Mouse (Mus musculus) gastrocnemius, postnatal 14 days (tissue): Measurements from ENCODE around the gene Moxd2. TPM values are rescaled to one million over a fixed set of nuclear protein-coding genes. Genes with fewer than 3 reads are reported as not detected.

Experiments
- DNase-seq: peaks from one replicate; pipeline ENCODE4 v3.0.0; 2021; ENCODE audit warnings: mixed read lengths
- intact Hi-C: fragments of 180-260 bp; cut with DNase I; formaldehyde crosslinking; loops from one replicate; pipeline ENCODE4 v1.15.1; 2025; ENCODE audit warnings: low total_unique reads
- long read RNA-seq, 2 experiments: library from polyadenylated mRNA; stranded (forward); transcript quantifications; one replicate each; pipeline ENCODE4 v2.0.0; 2021
- total RNA-seq, 2 experiments: library from RNA; stranded (reverse); gene quantifications; 2 replicates each; pipeline ENCODE4 v1.2.3; 2021

Gene Moxd2
- total RNA-seq: not detected
- long read RNA-seq, experiment 1: 0 reads
- long read RNA-seq, experiment 2: 0 reads

- intact Hi-C loops: no loop called here
Measured at GRCm38 (mm10) chr6:40887394-40887793, at the start of gene Moxd2. Gene Moxd2, minus strand, starts transcription at chr6:40887494.

GRCm38 (mm10) chr6:40919954-40920353 lies 32.7 kb upstream of the Moxd2 start:
- DNase-seq: no peak
- intact Hi-C loops: no loop called here

More at GRCm38 (mm10) chr6:40887394-40887793, at the start of gene Moxd2:
- no peak for DNase-seq

GRCm38 (mm10) chr6:40900287-40900686 lies 13.0 kb upstream of the Moxd2 start, which contains the start of gene Prss58:
Gene Prss58, minus strand, starts transcription at chr6:40900387.
- no peak for DNase-seq
- intact Hi-C loops: no loop called here

GRCm38 (mm10) chr6:40894716-40895115 lies 7.4 kb upstream of the Moxd2 start:
- intact Hi-C loops: no loop called here
- no peak for DNase-seq

GRCm38 (mm10) chr6:40893577-40893976 lies 6.3 kb upstream of the Moxd2 start:
- DNase-seq: no peak
- intact Hi-C loops: no loop called here

- intact Hi-C loops: no loop called here
- DNase-seq: no peak
Measured at GRCm38 (mm10) chr6:40891754-40892153, 4.5 kb upstream of the Moxd2 start.

- intact Hi-C loops: no loop called here
- no peak for DNase-seq
Measured at GRCm38 (mm10) chr6:40890973-40891372, 3.7 kb upstream of the Moxd2 start.

- DNase-seq: no peak
- intact Hi-C loops: no loop called here
Measured at GRCm38 (mm10) chr6:40845283-40845682, 42.0 kb downstream of the Moxd2 start.

Other genes with a start within 250 kb of the Moxd2 start
- gene Prss58, start 12.9 kb upstream of the Moxd2 start, total RNA-seq: not detected
- not detected for gene 1700074P13Rik, start 53.1 kb upstream of the Moxd2 start, total RNA-seq
- gene Gm4744, start 64.4 kb upstream of the Moxd2 start, total RNA-seq: not detected
- not detected for gene 1810009J06Rik, start 77.3 kb upstream of the Moxd2 start, total RNA-seq
- gene Gm2663, start 112.0 kb upstream of the Moxd2 start, total RNA-seq: not detected
- not detected for gene 2210010C04Rik, start 148.0 kb upstream of the Moxd2 start, total RNA-seq